ENCODE assay signal across 21 mouse cellular contexts in the genomic region with DNA sequence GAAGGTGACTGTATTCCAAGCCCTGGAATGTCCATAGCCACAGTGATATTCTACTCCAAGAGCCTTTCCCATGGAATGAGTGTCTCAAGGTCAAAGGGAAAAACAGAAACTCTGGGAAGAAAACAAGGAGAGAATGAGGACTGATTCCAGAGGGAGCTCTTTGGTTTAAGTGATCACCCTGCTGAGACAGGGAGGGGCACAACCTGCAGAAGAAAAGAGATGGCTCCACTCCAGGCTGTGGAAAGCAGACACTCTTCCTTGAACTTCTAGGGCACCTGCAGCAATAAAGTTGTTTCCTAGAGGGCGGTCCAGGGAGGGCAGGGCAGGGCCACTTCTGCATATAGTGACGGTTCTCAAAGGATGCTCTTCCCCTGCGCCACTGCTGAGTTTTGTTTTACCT. TPM values are rescaled to one million over a fixed set of nuclear protein-coding genes. Genes with fewer than 3 reads are reported as not detected.
DNase-seq lines count a peak whose midpoint lies in the region; TF ChIP-seq lines count a peak whose summit lies in the region.
"Had no signal": no experiment of that assay in that cellular context is flagged by ENCODE, and none has a peak within 500 bp of the region (broad histone marks: within the 10 kb centered on the region; RNA-seq: fewer than 3 reads in every experiment).

No protein-coding gene starts in this region.

- H3K4me1 ChIP-seq in E14TG2a.4 (replicated peaks; ENCODE audit: low read depth, low read length): peaks cover 53% of the 10 kb centered on the region

- no peak overlapping the region for H3K27ac ChIP-seq in gastrocnemius, adult 2 months
- H3K27ac ChIP-seq: embryonic facial prominence, embryonic 10.5 days; heart, adult 2 months; midbrain, embryonic 13.5 days; neural tube, embryonic 12.5 days; stomach, embryonic 15.5 days had no signal

- TF ChIP-seq CTCF in gastrocnemius, adult 2 months (IDR thresholded peaks at IDR 0.05): no peak
- no peak for TF ChIP-seq CTCF in E14TG2a.4 (conservative IDR thresholded peaks at IDR 0.05; ENCODE audit: low read length)

- H3K4me3 ChIP-seq in gastrocnemius, adult 2 months: no peak overlapping the region
- 0 out of 2 replicates have a peak overlapping the region, but pooled peaks have one; percentile 1 for H3K4me3 ChIP-seq in E14TG2a.4 (replicated peaks; ENCODE audit: low read length)
- H3K4me3 ChIP-seq: embryonic facial prominence, embryonic 10.5 days; heart, adult 2 months; midbrain, embryonic 13.5 days; neural tube, embryonic 12.5 days; stomach, embryonic 15.5 days had no signal

- intact Hi-C loops in gastrocnemius, adult 2 months (cut with DNase I): loop anchor here (5.0 kb wide), 1 partner anchor 44 kb away; a partner anchor contains a TSS

- H3K36me3 ChIP-seq in E14TG2a.4 (ENCODE audit: insufficient read depth, low read length): no peaks in the 10 kb centered on the region
- H3K36me3 ChIP-seq: embryonic facial prominence, embryonic 10.5 days; midbrain, embryonic 13.5 days; neural tube, embryonic 12.5 days; stomach, embryonic 15.5 days had no signal

- H3K27me3 ChIP-seq in E14TG2a.4 (ENCODE audit: insufficient read depth, low read length): no peaks in the 10 kb centered on the region
- H3K27me3 ChIP-seq: CH12.LX; neural tube, embryonic 12.5 days; stomach, embryonic 15.5 days had no signal

- DNase-seq in gastrocnemius, adult 2 months: peak; percentile 20
- no peak for DNase-seq in gastrocnemius, adult 8-10 months (ENCODE audit: low spot score in 2 of 2)
- DNase-seq in WW6 (ENCODE audit: low read depth, low spot score): peak; percentile 28
- peak; percentile 24 for DNase-seq in kidney, postnatal 14 days
- DNase-seq in B cell, adult 2 months: no peak
- DNase-seq in thymus, postnatal 0 days (ENCODE audit: low spot score): no peak
- no peak for DNase-seq in spleen, adult 12 weeks (ENCODE audit: low spot score)
- DNase-seq: cerebellum, adult 8-10 months; gastrocnemius, postnatal 10 days; heart, adult 2 months; heart, postnatal 4 days; left cerebral cortex, postnatal 4 days; liver; lung, postnatal 10 days; thymus, adult 18-20 months had no signal

- H3K9me3 ChIP-seq in E14TG2a.4 (ENCODE audit: low read length): no peaks in the 10 kb centered on the region
- H3K9me3 ChIP-seq: embryonic facial prominence, embryonic 10.5 days; midbrain, embryonic 13.5 days; neural tube, embryonic 12.5 days; stomach, embryonic 15.5 days had no signal

RNA-seq across cellular contexts. Expression of a gene that starts 45.6 kb away (rescaled TPM):
- total RNA-seq in gastrocnemius, adult 2 months (2021): 10 to 100 TPM; 35.1 to 35.6 TPM
- 10 to 100 TPM; 30.8 to 35.6 (median 33.9) TPM for total RNA-seq in gastrocnemius, adult 8-10 months (2022)
- polyA plus RNA-seq in thymus, postnatal 0 days (2015; fragmentation: Nextera tagmentation; extraction: Ambion mirVana): 10.9 and 12.6 TPM in 2 replicates

Comparison
In these comparisons a context has a peak if more than half of its experiments do, and no peak if none do; other contexts are left out.
1. DNase-seq: peak in gastrocnemius, adult 2 months (single experiment), WW6 (single experiment) and kidney, postnatal 14 days (single experiment); none in gastrocnemius, adult 8-10 months (0 of 2), B cell, adult 2 months (0 of 2), thymus, postnatal 0 days (single experiment) and spleen, adult 12 weeks (single experiment).